Mouse (Mus musculus) intestine, embryonic 14.5 days (tissue): ENCODE data around the gene Apol7e. TPM values are rescaled to one million over a fixed set of nuclear protein-coding genes. Genes with fewer than 3 reads are reported as not detected.
"Not testable (repeated sequence)": the region's sequence is repeated elsewhere in the genome, so short reads cannot be mapped to it uniquely, and the experiment has no call there.

Experiments
- ATAC-seq: fragments of 200-750 bp; cut with Nextera tagmentation; replicated peaks from 2 replicates; pipeline ENCODE4 v1.8.0; 2017; ENCODE audit warnings: low read depth, moderate number of reproducible peaks, moderate TSS enrichment, moderate library complexity; ENCODE audit not compliant: low FRiP score, low TSS enrichment
- DNase-seq: peaks from one replicate; pipeline ENCODE4 v3.0.0-alpha.2; 2018; ENCODE audit warnings: low spot score
- H3K27ac ChIP-seq: fragments of 300-500 bp; sonication (generic); 2 replicates; pipeline ENCODE4 v1.5.1; 2014; ENCODE audit warnings: low read depth, mild to moderate bottlenecking, control low read depth
- H3K27me3 ChIP-seq: fragments of 300-500 bp; sonication (generic); replicated peaks from 2 replicates; pipeline ENCODE4 v1.6.1; 2014; ENCODE audit warnings: low read length, control low read depth; ENCODE audit not compliant: control insufficient read depth, insufficient read depth
- H3K36me3 ChIP-seq: fragments of 300-500 bp; sonication (generic); 2 replicates; pipeline ENCODE4 v1.6.1; 2014; ENCODE audit warnings: low read length, control low read depth; ENCODE audit not compliant: control insufficient read depth, insufficient read depth
- H3K4me1 ChIP-seq: fragments of 300-500 bp; sonication (generic); replicated peaks from 2 replicates; pipeline ENCODE4 v1.6.1; 2014; ENCODE audit warnings: low read length, control low read depth, mixed read lengths; ENCODE audit not compliant: control insufficient read depth, insufficient read depth
- H3K4me2 ChIP-seq: fragments of 300-500 bp; sonication (generic); 2 replicates; pipeline ENCODE4 v1.6.1; 2014; ENCODE audit warnings: low read length
- H3K4me3 ChIP-seq: fragments of 300-500 bp; sonication (generic); 2 replicates; pipeline ENCODE4 v1.5.1; 2014; ENCODE audit warnings: low read depth, low read length, control low read depth, mixed read lengths
- H3K9ac ChIP-seq: fragments of 300-500 bp; sonication (generic); 2 replicates; pipeline ENCODE4 v1.6.1; 2014; ENCODE audit warnings: mild to moderate bottlenecking, low read length
- H3K9me3 ChIP-seq: fragments of 300-500 bp; sonication (generic); 2 replicates; pipeline ENCODE4 v1.6.1; 2016; ENCODE audit warnings: low read length, control low read depth; ENCODE audit not compliant: control insufficient read depth
- WGBS: fragments of 180-500 bp; shearing (Covaris S2); extraction: QIAGEN DNeasy Blood & Tissue Kit; methylation state at CpG from one replicate; pipeline ENCODE4 v1.1.7; 2014; 5-methylcytosine and 5-hydroxymethylcytosine counted together
- polyA plus RNA-seq: library from polyadenylated mRNA; unstranded; fragments of >200 nt; fragmentation: Nextera tagmentation; extraction: Ambion mirVana; gene quantifications from 2 replicates; pipeline ENCODE4 v1.2.1, GENCODE M21; 2014

Gene Apol7e
- polyA plus RNA-seq, 1 experiment from 2014 or later: 0.46 TPM

GRCm38 (mm10) chr15:77705306-77705705 lies 6.6 kb downstream of the Apol7e start:
- not testable (repeated sequence) for H3K36me3 ChIP-seq, H3K9ac ChIP-seq, ATAC-seq, H3K4me3 ChIP-seq, DNase-seq, H3K27ac ChIP-seq, H3K4me2 ChIP-seq, H3K4me1 ChIP-seq, H3K27me3 ChIP-seq, H3K9me3 ChIP-seq
- WGBS: 62% methylated on average over 3 of the region's 3 CpGs

GRCm38 (mm10) chr15:77708936-77709335 lies 10.3 kb downstream of the Apol7e start:
- not testable (repeated sequence) for DNase-seq, H3K36me3 ChIP-seq, H3K27ac ChIP-seq, H3K4me3 ChIP-seq, H3K4me2 ChIP-seq, H3K9me3 ChIP-seq, H3K27me3 ChIP-seq, H3K4me1 ChIP-seq, H3K9ac ChIP-seq, ATAC-seq
- WGBS: 67% methylated on average over 1 of the region's 1 CpGs

- whole genome bisulfite sequencing: 62% methylated on average over 2 of the region's 6 CpGs
These were observed 19.6 kb downstream of the Apol7e start for GRCm38 (mm10) chr15:77718240-77718639.

GRCm38 (mm10) chr15:77721509-77721908 lies 22.9 kb downstream of the Apol7e start:
- no CpG with 5 or more reads among the region's 3 CpGs for WGBS
- H3K4me2 ChIP-seq, H3K27me3 ChIP-seq, H3K9ac ChIP-seq, ATAC-seq, H3K9me3 ChIP-seq, H3K4me3 ChIP-seq, H3K36me3 ChIP-seq, DNase-seq, H3K4me1 ChIP-seq, H3K27ac ChIP-seq: not testable (repeated sequence)

More at GRCm38 (mm10) chr15:77718240-77718639, 19.6 kb downstream of the Apol7e start:
- H3K27ac ChIP-seq, H3K4me2 ChIP-seq, H3K9ac ChIP-seq, DNase-seq, H3K4me1 ChIP-seq, H3K36me3 ChIP-seq, H3K27me3 ChIP-seq, H3K4me3 ChIP-seq, H3K9me3 ChIP-seq, ATAC-seq: not testable (repeated sequence)

- DNase-seq, H3K4me3 ChIP-seq, H3K9ac ChIP-seq, H3K4me1 ChIP-seq, H3K27ac ChIP-seq, H3K4me2 ChIP-seq, H3K9me3 ChIP-seq, H3K36me3 ChIP-seq, H3K27me3 ChIP-seq: not testable (repeated sequence)
- peak; percentile 25; the same call in 1 of the 2 replicates for ATAC-seq
- WGBS: 26% methylated on average over 2 of the region's 10 CpGs
These were observed 25.7 kb downstream of the Apol7e start for GRCm38 (mm10) chr15:77724208-77724911.

GRCm38 (mm10) chr15:77725393-77726020 lies 26.9 kb downstream of the Apol7e start:
- H3K27ac ChIP-seq, ATAC-seq, H3K27me3 ChIP-seq, H3K4me2 ChIP-seq, H3K4me1 ChIP-seq, H3K9ac ChIP-seq, DNase-seq, H3K36me3 ChIP-seq, H3K9me3 ChIP-seq, H3K4me3 ChIP-seq: not testable (repeated sequence)
- 56% methylated on average over 6 of the region's 6 CpGs for WGBS

- not testable (repeated sequence) for H3K4me3 ChIP-seq, H3K9me3 ChIP-seq, DNase-seq, H3K27ac ChIP-seq, H3K4me2 ChIP-seq, H3K4me1 ChIP-seq, H3K27me3 ChIP-seq, H3K9ac ChIP-seq, H3K36me3 ChIP-seq
- ATAC-seq: peak; percentile 30; the same call in 1 of the 2 replicates
- WGBS: 0% methylated on average over 3 of the region's 3 CpGs
These were observed 28.5 kb downstream of the Apol7e start for GRCm38 (mm10) chr15:77727139-77727538.

- not testable (repeated sequence) for ATAC-seq, H3K36me3 ChIP-seq, H3K9me3 ChIP-seq, H3K4me2 ChIP-seq, H3K4me1 ChIP-seq, H3K4me3 ChIP-seq, H3K27ac ChIP-seq, H3K27me3 ChIP-seq, H3K9ac ChIP-seq, DNase-seq
- WGBS: 76% methylated on average over 3 of the region's 3 CpGs
These were observed 29.1 kb downstream of the Apol7e start for GRCm38 (mm10) chr15:77727745-77728144.

- not testable (repeated sequence) for H3K4me2 ChIP-seq, H3K36me3 ChIP-seq, H3K9ac ChIP-seq, H3K9me3 ChIP-seq, H3K27me3 ChIP-seq, DNase-seq, H3K4me3 ChIP-seq, H3K4me1 ChIP-seq, H3K27ac ChIP-seq, ATAC-seq
- WGBS: 88% methylated on average over 1 of the region's 4 CpGs
These were observed 30.1 kb downstream of the Apol7e start, which contains the start of gene Apol9b for GRCm38 (mm10) chr15:77728739-77729138. Apol9b (plus strand) TSS chr15:77729039.
